Comparison of ENCODE assay signal across 8 mouse cellular contexts in the genomic region with DNA sequence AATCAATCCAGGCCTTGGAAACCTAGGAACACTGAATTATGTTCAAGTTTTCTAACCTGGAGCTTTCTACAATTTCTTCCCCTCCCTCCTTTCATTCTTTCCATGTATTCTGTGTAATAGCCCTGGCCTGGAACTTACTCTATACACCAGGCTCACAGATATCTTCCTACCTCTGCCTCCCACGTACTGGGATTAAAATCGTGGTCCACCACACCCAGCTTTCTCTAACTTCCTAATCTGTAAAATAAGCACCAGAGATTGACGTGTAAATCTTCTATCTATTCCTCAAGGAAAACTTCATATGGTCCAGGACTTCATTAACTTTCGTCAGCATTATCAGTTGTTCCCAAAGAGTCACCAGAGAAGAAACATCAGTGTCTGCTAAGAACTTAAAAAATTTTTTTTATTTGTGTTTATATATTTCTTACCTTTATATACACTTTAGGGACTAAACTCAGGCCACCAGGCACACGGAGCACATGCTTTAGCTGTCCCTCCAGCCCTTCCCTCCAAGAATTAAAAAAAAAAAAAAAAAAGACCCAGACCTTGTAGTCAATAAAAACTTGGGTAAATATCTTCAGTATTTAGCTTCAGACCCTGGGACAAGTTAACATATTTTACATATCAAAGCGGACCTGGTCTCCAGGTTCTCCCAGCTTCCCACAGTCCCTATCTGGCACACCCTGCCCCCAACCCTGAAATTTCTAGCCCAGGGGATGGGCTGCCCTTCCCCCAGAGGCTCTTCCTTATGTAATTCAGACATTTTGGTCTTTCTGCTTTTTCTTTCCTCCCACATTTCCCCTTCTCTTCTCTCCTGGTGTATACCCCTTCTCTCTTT. TPM values are rescaled to one million over a fixed set of nuclear protein-coding genes. Genes with fewer than 3 reads are reported as not detected.
DNase-seq lines count a peak whose midpoint lies in the region; ATAC-seq and TF ChIP-seq lines count a peak whose summit lies in the region.

No protein-coding gene starts in this region.

- peak overlapping the region; percentile 84 for H3K4me2 ChIP-seq in embryonic facial prominence, embryonic 13.5 days
- H3K4me2 ChIP-seq in neural tube, embryonic 14.5 days (ENCODE audit: low read depth, low read length): peak overlapping the region; percentile 92

- no peaks in the 10 kb centered on the region for H3K27me3 ChIP-seq in thymus, adult 2 months (ENCODE audit: control insufficient read depth, insufficient read depth, low read length)
- no peaks in the 10 kb centered on the region for H3K27me3 ChIP-seq in embryonic facial prominence, embryonic 13.5 days
- H3K27me3 ChIP-seq in limb, embryonic 10.5 days (ENCODE audit: low read depth, poor library complexity, severe bottlenecking): no peaks in the 10 kb centered on the region
- H3K27me3 ChIP-seq in neural tube, embryonic 14.5 days (ENCODE audit: control insufficient read depth, insufficient read depth, low read length): no peaks in the 10 kb centered on the region

- no peaks in the 10 kb centered on the region for H3K36me3 ChIP-seq in thymus, adult 2 months (ENCODE audit: control insufficient read depth, insufficient read depth, low read length)
- no peaks in the 10 kb centered on the region for H3K36me3 ChIP-seq in embryonic facial prominence, embryonic 13.5 days
- H3K36me3 ChIP-seq in limb, embryonic 10.5 days: no peaks in the 10 kb centered on the region
- no peaks in the 10 kb centered on the region for H3K36me3 ChIP-seq in neural tube, embryonic 14.5 days (ENCODE audit: control insufficient read depth, insufficient read depth, low read length)

- H3K4me3 ChIP-seq in thymus, adult 2 months (ENCODE audit: control insufficient read depth, insufficient read depth, low read length): no peak overlapping the region
- peak overlapping the region; percentile 59 for H3K4me3 ChIP-seq in embryonic facial prominence, embryonic 13.5 days
- H3K4me3 ChIP-seq in limb, embryonic 10.5 days: peak overlapping the region; percentile 61
- H3K4me3 ChIP-seq in neural tube, embryonic 14.5 days (ENCODE audit: low read depth, low read length): peak overlapping the region; percentile 43

- peak overlapping the region; percentile 69 for H3K27ac ChIP-seq in thymus, adult 2 months (ENCODE audit: control insufficient read depth, insufficient read depth, low read length)
- H3K27ac ChIP-seq in embryonic facial prominence, embryonic 13.5 days: peak overlapping the region; percentile 98
- peak overlapping the region; percentile 95 for H3K27ac ChIP-seq in limb, embryonic 10.5 days
- H3K27ac ChIP-seq in neural tube, embryonic 14.5 days (ENCODE audit: low read depth, low read length): peak overlapping the region; percentile 41

- no peak for ATAC-seq in embryonic facial prominence, embryonic 13.5 days (ENCODE audit: insufficient number of reproducible peaks, insufficient read depth, low FRiP score, low TSS enrichment, low read depth)
- ATAC-seq in neural tube, embryonic 14.5 days (ENCODE audit: low read depth): no peak

- no peak for TF ChIP-seq POLR2A in thymus, adult 2 months (IDR thresholded peaks at IDR 0.05; ENCODE audit: control insufficient read depth, extremely low read depth, insufficient read depth, low read length, poor library complexity)

- DNase-seq in thymus, adult 2 months: no peak
- DNase-seq in thymus, postnatal 25 days: no peak
- no peak for DNase-seq in limb, embryonic 10.5 days (ENCODE audit: low spot score)
- DNase-seq in retina, postnatal 1 day: no peak
- DNase-seq in layer of hippocampus, adult 9-10 months (ENCODE audit: low spot score): no peak
- DNase-seq in kidney, adult 9 months: no peak

- no peak for TF ChIP-seq CTCF in thymus, adult 2 months (IDR thresholded peaks at IDR 0.05; ENCODE audit: borderline replicate concordance, control insufficient read depth, extremely low read depth, insufficient read depth, low read length, poor library complexity)

- peak overlapping the region; percentile 80 for H3K9ac ChIP-seq in embryonic facial prominence, embryonic 13.5 days
- peak overlapping the region; percentile 52 for H3K9ac ChIP-seq in neural tube, embryonic 14.5 days (replicated peaks; ENCODE audit: low read depth, low read length)

- H3K4me1 ChIP-seq in thymus, adult 2 months (replicated peaks; ENCODE audit: control insufficient read depth, insufficient read depth, low read length): peaks cover 11% of the 10 kb centered on the region
- peaks cover 34% of the 10 kb centered on the region for H3K4me1 ChIP-seq in embryonic facial prominence, embryonic 13.5 days
- peaks cover 39% of the 10 kb centered on the region for H3K4me1 ChIP-seq in limb, embryonic 10.5 days
- peaks cover 23% of the 10 kb centered on the region for H3K4me1 ChIP-seq in neural tube, embryonic 14.5 days (ENCODE audit: control insufficient read depth, insufficient read depth, low read length)

- WGBS in thymus, adult 2 months: 31% methylated on average over 6 of the region's 6 CpGs
- 4% methylated on average over 6 of the region's 6 CpGs for WGBS in embryonic facial prominence, embryonic 13.5 days
- WGBS in limb, embryonic 10.5 days: 5% methylated on average over 6 of the region's 6 CpGs
- 5% methylated on average over 6 of the region's 6 CpGs for WGBS in neural tube, embryonic 14.5 days

- no peaks in the 10 kb centered on the region for H3K9me3 ChIP-seq in embryonic facial prominence, embryonic 13.5 days
- H3K9me3 ChIP-seq in limb, embryonic 10.5 days (replicated peaks): no peaks in the 10 kb centered on the region
- H3K9me3 ChIP-seq in neural tube, embryonic 14.5 days (ENCODE audit: control insufficient read depth, low read length): no peaks in the 10 kb centered on the region

RNA-seq across cellular contexts. Expression of a gene that starts 1.0 kb away (rescaled TPM):
- polyA plus RNA-seq in thymus, adult 2 months (2012; rRNA removed): 115 and 120 TPM in 2 replicates
- polyA plus RNA-seq in embryonic facial prominence, embryonic 13.5 days (2015; fragmentation: Nextera tagmentation; extraction: Ambion mirVana): 141 and 160 TPM in 2 replicates
- polyA plus RNA-seq in limb, embryonic 10.5 days (2016; fragmentation: Nextera tagmentation; extraction: Ambion mirVana): 109 and 120 TPM in 2 replicates
- 23.6 and 25.2 TPM in 2 replicates for polyA plus RNA-seq in neural tube, embryonic 14.5 days (2014; fragmentation: Nextera tagmentation; extraction: Ambion mirVana)

RNA-seq across cellular contexts. Expression of a gene that starts 6.9 kb away (rescaled TPM):
- polyA plus RNA-seq in thymus, adult 2 months (2012; rRNA removed): 161 and 207 TPM in 2 replicates
- polyA plus RNA-seq in embryonic facial prominence, embryonic 13.5 days (2015; fragmentation: Nextera tagmentation; extraction: Ambion mirVana): 7.6 and 8.4 TPM in 2 replicates
- polyA plus RNA-seq in limb, embryonic 10.5 days (2016; fragmentation: Nextera tagmentation; extraction: Ambion mirVana): 7.7 and 9.6 TPM in 2 replicates
- polyA plus RNA-seq in neural tube, embryonic 14.5 days (2014; fragmentation: Nextera tagmentation; extraction: Ambion mirVana): 0.50 and 1.1 TPM in 2 replicates

RNA-seq across cellular contexts. Expression of a gene that starts 8.3 kb away (rescaled TPM):
- 76.8 and 109 TPM in 2 replicates for polyA plus RNA-seq in thymus, adult 2 months (2012; rRNA removed)
- polyA plus RNA-seq in embryonic facial prominence, embryonic 13.5 days (2015; fragmentation: Nextera tagmentation; extraction: Ambion mirVana): 1.7 and 3.1 TPM in 2 replicates
- polyA plus RNA-seq in limb, embryonic 10.5 days (2016; fragmentation: Nextera tagmentation; extraction: Ambion mirVana): 1.3 and 3.9 TPM in 2 replicates
- polyA plus RNA-seq in neural tube, embryonic 14.5 days (2014; fragmentation: Nextera tagmentation; extraction: Ambion mirVana): 1.1 TPM in 1 of 2 replicates, not detected in the other

RNA-seq across cellular contexts. Expression of a gene that starts 8.4 kb away (rescaled TPM):
- polyA plus RNA-seq in thymus, adult 2 months (2012; rRNA removed): 277 and 362 TPM in 2 replicates
- polyA plus RNA-seq in embryonic facial prominence, embryonic 13.5 days (2015; fragmentation: Nextera tagmentation; extraction: Ambion mirVana): 12.2 and 13.4 TPM in 2 replicates
- 2.4 and 3.5 TPM in 2 replicates for polyA plus RNA-seq in limb, embryonic 10.5 days (2016; fragmentation: Nextera tagmentation; extraction: Ambion mirVana)
- polyA plus RNA-seq in neural tube, embryonic 14.5 days (2014; fragmentation: Nextera tagmentation; extraction: Ambion mirVana): 0.94 TPM in 1 of 2 replicates, not detected in the other

RNA-seq across cellular contexts. Expression of a gene that starts 11.2 kb away (rescaled TPM):
- 523 and 578 TPM in 2 replicates for polyA plus RNA-seq in thymus, adult 2 months (2012; rRNA removed)
- polyA plus RNA-seq in embryonic facial prominence, embryonic 13.5 days (2015; fragmentation: Nextera tagmentation; extraction: Ambion mirVana): 7.5 and 10.6 TPM in 2 replicates
- polyA plus RNA-seq in limb, embryonic 10.5 days (2016; fragmentation: Nextera tagmentation; extraction: Ambion mirVana): 7.3 and 8.1 TPM in 2 replicates
- polyA plus RNA-seq in neural tube, embryonic 14.5 days (2014; fragmentation: Nextera tagmentation; extraction: Ambion mirVana): 0.75 and 1.1 TPM in 2 replicates

Comparison
In these comparisons a context has a peak if more than half of its experiments do, and no peak if none do; other contexts are left out.
1. H3K27ac ChIP-seq: peak in every context shown above with its lines; median percentile 98 in embryonic facial prominence, embryonic 13.5 days; 95 in limb, embryonic 10.5 days; 69 in thymus, adult 2 months; 41 in neural tube, embryonic 14.5 days.
2. RNA of a gene that starts 6.9 kb away (polyA plus RNA-seq): 161 to 207 TPM in thymus, adult 2 months; 7.6 to 8.4 TPM in embryonic facial prominence, embryonic 13.5 days, 7.7 to 9.6 TPM in limb, embryonic 10.5 days and 0.50 to 1.1 TPM in neural tube, embryonic 14.5 days; every median in the first group is over 10 times any median in the second.
3. RNA of a gene that starts 8.3 kb away (polyA plus RNA-seq): 76.8 to 109 TPM in thymus, adult 2 months; 1.7 to 3.1 TPM in embryonic facial prominence, embryonic 13.5 days, 1.3 to 3.9 TPM in limb, embryonic 10.5 days and 1.1 TPM in neural tube, embryonic 14.5 days; every median in the first group is over 10 times any median in the second.